Mouse (Mus musculus) heart, adult 2 months (tissue): ENCODE measurements around the gene Prpsap1. TPM values are rescaled to one million over a fixed set of nuclear protein-coding genes. Genes with fewer than 3 reads are reported as not detected.

Experiments
- DNase-seq, 2 experiments: peaks; one replicate each; pipeline ENCODE4 v3.0.0; 2021
- H3K27ac ChIP-seq: fragments of 200-600 bp; 2 replicates; pipeline ENCODE4 v1.8.1; 2022
- H3K27me3 ChIP-seq: fragments of 200-500 bp; 2 replicates; pipeline ENCODE4 v1.6.1; 2012; ENCODE audit warnings: mild to moderate bottlenecking, low read length, inconsistent platforms, mixed read lengths; ENCODE audit not compliant: control insufficient read depth, insufficient read depth
- H3K36me3 ChIP-seq: fragments of 200-500 bp; 2 replicates; pipeline ENCODE4 v1.6.1; 2012; ENCODE audit warnings: low read length, inconsistent platforms; ENCODE audit not compliant: control insufficient read depth, insufficient read depth
- H3K4me1 ChIP-seq: fragments of 200-500 bp; 2 replicates; pipeline ENCODE4 v1.6.1; 2011; ENCODE audit warnings: low read length; ENCODE audit not compliant: control insufficient read depth, insufficient read depth
- H3K4me3 ChIP-seq: fragments of 200-600 bp; 2 replicates; pipeline ENCODE4 v1.8.1; 2022
- H3K79me2 ChIP-seq: fragments of 200-500 bp; replicated peaks from 2 replicates; pipeline ENCODE4 v1.6.1; 2012; ENCODE audit warnings: mild to moderate bottlenecking, inconsistent platforms, low read length, moderate library complexity, mixed read lengths; ENCODE audit not compliant: control insufficient read depth, insufficient read depth
- H3K9ac ChIP-seq: fragments of 200-500 bp; 2 replicates; pipeline ENCODE4 v1.6.1; 2012; ENCODE audit warnings: low read depth, mild to moderate bottlenecking, control low read depth, inconsistent platforms, low read length, mixed read lengths
- CTCF ChIP-seq: fragments of 200-600 bp; IDR thresholded peaks from 2 replicates; pipeline ENCODE4 v1.8.1; 2022; ENCODE audit warnings: antibody characterized with exemption, mild to moderate bottlenecking, moderate library complexity
- EP300 ChIP-seq: fragments of 200-500 bp; IDR thresholded peaks from 2 replicates; pipeline ENCODE4 v1.6.1; 2011; ENCODE audit warnings: low read depth, low read length, control low read depth; ENCODE audit not compliant: insufficient read depth
- POLR2A ChIP-seq: fragments of 200-500 bp; IDR thresholded peaks from 2 replicates; pipeline ENCODE4 v1.6.1; 2011; ENCODE audit warnings: mild to moderate bottlenecking, low read depth, low read length, control low read depth; ENCODE audit not compliant: insufficient read depth
- WGBS: fragments of 180-500 bp; shearing (Covaris S2); methylation state at CpG from one replicate; pipeline ENCODE4 v1.1.7; 2018; 5-methylcytosine and 5-hydroxymethylcytosine counted together
- intact Hi-C: fragments of 180-260 bp; cut with DNase I; formaldehyde crosslinking; loops from one replicate; pipeline ENCODE4 v1.15.1; 2025
- long read RNA-seq: library from polyadenylated mRNA; stranded (forward); transcript quantifications from one replicate; pipeline ENCODE4 v2.0.0, GENCODE M21; 2021
- polyA plus RNA-seq: library from polyadenylated mRNA; depleted of rRNA; stranded (reverse); fragments of >200 nt; gene quantifications from 2 replicates; pipeline ENCODE4 v1.2.3, GENCODE M21; 2012; rRNA removed
- total RNA-seq, 2 experiments: library from RNA; stranded (reverse); gene quantifications; 2 replicates each; pipeline ENCODE4 v1.2.3; 2021

Prpsap1 gene
- total RNA-seq (10 to 100 TPM; 28.9 to 30.0 TPM), polyA plus RNA-seq (37.3 and 39.1 TPM in 2 replicates)
- long read RNA-seq, transcript Prpsap1-201 (10 exons, 1,841 nt), result major isoform, 40 of 45 reads
- long read RNA-seq, partial matches to known transcripts, result 1 of 45 reads
- long read RNA-seq, other reads (novel, unspliced or antisense), result 4 of 45 reads

DNA sequence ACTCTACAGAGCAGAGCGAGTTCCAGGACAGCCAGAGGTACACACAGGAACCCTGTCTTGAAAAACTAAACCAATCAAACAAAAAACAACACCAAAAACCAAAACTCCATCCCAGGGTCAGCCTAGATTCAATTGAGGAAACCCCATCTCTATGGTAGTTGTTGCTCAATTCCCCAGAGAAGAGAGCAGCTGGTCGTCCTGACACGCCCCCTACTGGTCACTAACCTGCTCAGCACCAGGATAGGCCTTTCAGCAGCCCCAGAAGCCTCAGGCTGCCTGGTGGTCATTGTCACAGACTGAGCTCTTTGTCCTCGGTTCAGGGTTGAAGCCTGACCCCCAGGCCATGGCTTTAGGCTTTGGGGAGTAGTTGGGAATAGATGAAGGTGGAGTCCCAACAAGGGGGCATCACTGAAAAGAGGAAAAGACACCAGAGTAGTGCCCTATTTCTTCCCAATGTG, at the start of gene Prpsap1:
Prpsap1 (minus strand) TSS at position 408 of the 458 bp plus-strand sequence.
- 31% methylated on average over 4 of the region's 4 CpGs for WGBS
- peaks cover 6% of the 10 kb centered on the region for H3K4me1 ChIP-seq
- no peaks in the 10 kb centered on the region for H3K27me3 ChIP-seq
- no peaks in the 10 kb centered on the region for H3K36me3 ChIP-seq
- peak within 1 kb of the TSS; percentile 51 for H3K27ac ChIP-seq
- intact Hi-C loops, result loop anchor here (5.0 to 10.0 kb wide), 3 partner anchors 38 to 321 kb away; partner anchors contain the start of genes Rhbdf2 and Sphk1
- TF ChIP-seq CTCF (peak; percentile 80), EP300 (0 out of 2 replicates have a peak, but pooled peaks have one; percentile 44), POLR2A (no peak)
- no peaks in the 10 kb centered on the region for H3K79me2 ChIP-seq
- H3K9ac ChIP-seq, result no peak within 1 kb of the TSS
- peak; percentile 62 to 63 for DNase-seq
- H3K4me3 ChIP-seq, result no peak within 1 kb of the TSS

DNA sequence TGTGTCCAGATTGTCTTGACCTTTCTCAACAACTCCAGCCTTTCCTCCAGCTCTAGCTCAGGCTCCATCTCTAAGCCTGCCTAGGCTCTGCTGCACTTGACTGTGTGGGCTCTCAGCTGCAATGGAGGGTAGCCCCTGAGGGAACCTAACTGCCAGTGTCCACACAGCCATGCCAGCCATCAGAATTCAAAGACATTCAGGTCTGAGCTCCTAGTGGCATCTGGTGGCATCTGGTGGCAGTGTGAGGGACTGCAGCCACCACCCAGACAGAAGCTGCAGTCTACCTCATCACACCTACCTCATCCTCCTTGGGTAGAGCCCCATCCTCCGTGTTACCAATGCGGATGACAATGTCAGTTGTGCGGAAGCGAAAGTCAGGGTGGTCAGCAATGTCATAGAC, 49.1 kb upstream of the Prpsap1 start:
- H3K9ac ChIP-seq, result no peak overlapping the region
- DNase-seq, result no peak
- H3K79me2 ChIP-seq, result no peaks in the 10 kb centered on the region
- H3K36me3 ChIP-seq, result no peaks in the 10 kb centered on the region
- H3K27ac ChIP-seq, result no peak overlapping the region
- peak; percentile 78 for TF ChIP-seq CTCF
- TF ChIP-seq POLR2A, result no peak
- 0 out of 2 replicates have a peak, but pooled peaks have one; percentile 31 for TF ChIP-seq EP300
- no peaks in the 10 kb centered on the region for H3K27me3 ChIP-seq
- WGBS, result 83% methylated on average over 4 of the region's 4 CpGs
- no peak overlapping the region for H3K4me3 ChIP-seq
- intact Hi-C loops, result loop anchor here (5.0 kb wide), 1 partner anchor 226 kb away; no protein-coding TSS in a partner anchor
- no peaks in the 10 kb centered on the region for H3K4me1 ChIP-seq

GRCm38 (mm10) chr11:116541183-116541582, 47.2 kb upstream of the Prpsap1 start:
- no peak overlapping the region for H3K9ac ChIP-seq
- H3K4me3 ChIP-seq, result no peak overlapping the region
- no peak for DNase-seq
- H3K27me3 ChIP-seq, result no peaks in the 10 kb centered on the region
- TF ChIP-seq CTCF, result no peak
- no peak for TF ChIP-seq EP300
- no peak for TF ChIP-seq POLR2A
- no peak overlapping the region for H3K27ac ChIP-seq
- intact Hi-C loops, result loop anchor here (5.0 kb wide), 1 partner anchor 224 kb away; no protein-coding TSS in a partner anchor
- no peaks in the 10 kb centered on the region for H3K79me2 ChIP-seq
- 93% methylated on average over 11 of the region's 11 CpGs for WGBS
- no peaks in the 10 kb centered on the region for H3K4me1 ChIP-seq
- H3K36me3 ChIP-seq, result no peaks in the 10 kb centered on the region

- no peak overlapping the region for H3K9ac ChIP-seq
- H3K79me2 ChIP-seq, result no peaks in the 10 kb centered on the region
- TF ChIP-seq CTCF, result no peak
- TF ChIP-seq EP300, result no peak
- no peak for DNase-seq
- H3K4me3 ChIP-seq, result no peak overlapping the region
- intact Hi-C loops, result no loop called here
- H3K27ac ChIP-seq, result no peak overlapping the region
- no peaks in the 10 kb centered on the region for H3K36me3 ChIP-seq
- no peaks in the 10 kb centered on the region for H3K27me3 ChIP-seq
- WGBS, result 88% methylated on average over 12 of the region's 12 CpGs
- no peaks in the 10 kb centered on the region for H3K4me1 ChIP-seq
These were observed 44.2 kb upstream of the Prpsap1 start for GRCm38 (mm10) chr11:116538142-116538735.

DNA sequence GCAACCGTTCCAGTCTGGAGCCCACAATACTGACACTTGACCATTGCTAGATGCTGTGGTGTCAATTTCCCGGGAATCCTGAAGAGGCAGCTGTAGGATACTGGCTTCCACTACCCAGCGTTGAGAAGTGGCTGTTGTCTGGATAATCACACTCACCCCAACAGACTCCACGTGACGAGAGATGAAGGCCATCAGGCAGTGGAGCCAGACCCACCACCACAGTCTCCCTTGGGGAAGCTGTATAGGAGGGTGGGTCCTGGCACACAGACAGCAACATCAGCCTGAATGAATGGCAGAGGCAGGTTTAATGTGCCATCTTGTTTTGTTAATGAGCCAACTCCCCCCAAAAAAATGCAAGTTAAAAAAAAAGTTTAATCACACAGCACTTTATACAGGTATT, 43.4 kb upstream of the Prpsap1 start:
- intact Hi-C loops, result no loop called here
- no peak overlapping the region for H3K9ac ChIP-seq
- DNase-seq, result no peak
- H3K27ac ChIP-seq, result no peak overlapping the region
- H3K27me3 ChIP-seq, result peaks cover under 1% of the 10 kb centered on the region; the same call in 1 of the 2 replicates
- no peaks in the 10 kb centered on the region for H3K4me1 ChIP-seq
- H3K79me2 ChIP-seq, result no peaks in the 10 kb centered on the region
- H3K36me3 ChIP-seq, result no peaks in the 10 kb centered on the region
- 73% methylated on average over 5 of the region's 5 CpGs for WGBS
- TF ChIP-seq POLR2A (no peak), EP300 (no peak), CTCF (no peak)
- H3K4me3 ChIP-seq, result no peak overlapping the region

- H3K27me3 ChIP-seq, result peaks cover 3% of the 10 kb centered on the region; the same call in 1 of the 2 replicates
- TF ChIP-seq CTCF, result no peak
- no peak for TF ChIP-seq POLR2A
- TF ChIP-seq EP300, result no peak
- intact Hi-C loops, result no loop called here
- DNase-seq, result no peak
- H3K27ac ChIP-seq, result no peak overlapping the region
- 77% methylated on average over 7 of the region's 7 CpGs for WGBS
- H3K79me2 ChIP-seq, result no peaks in the 10 kb centered on the region
- no peak overlapping the region for H3K9ac ChIP-seq
- no peak overlapping the region for H3K4me3 ChIP-seq
- H3K4me1 ChIP-seq, result no peaks in the 10 kb centered on the region
- no peaks in the 10 kb centered on the region for H3K36me3 ChIP-seq
These were observed 42.7 kb upstream of the Prpsap1 start for GRCm38 (mm10) chr11:116536685-116537084.
